Mouse (Mus musculus) effector memory CD4-positive, alpha-beta T cell, adult 7 months (primary cell): ENCODE measurements around the gene Ddx49. TPM values are rescaled to one million over a fixed set of nuclear protein-coding genes. Genes with fewer than 3 reads are reported as not detected.

Source experiments
- polyA plus RNA-seq: library from polyadenylated mRNA; unstranded; fragments of 100-300 nt; shearing (Covaris generic); gene quantifications from one replicate; pipeline ENCODE4 v1.2.1, GENCODE M21; 2017

Ddx49 gene
- polyA plus RNA-seq, result 44.5 TPM

DNA sequence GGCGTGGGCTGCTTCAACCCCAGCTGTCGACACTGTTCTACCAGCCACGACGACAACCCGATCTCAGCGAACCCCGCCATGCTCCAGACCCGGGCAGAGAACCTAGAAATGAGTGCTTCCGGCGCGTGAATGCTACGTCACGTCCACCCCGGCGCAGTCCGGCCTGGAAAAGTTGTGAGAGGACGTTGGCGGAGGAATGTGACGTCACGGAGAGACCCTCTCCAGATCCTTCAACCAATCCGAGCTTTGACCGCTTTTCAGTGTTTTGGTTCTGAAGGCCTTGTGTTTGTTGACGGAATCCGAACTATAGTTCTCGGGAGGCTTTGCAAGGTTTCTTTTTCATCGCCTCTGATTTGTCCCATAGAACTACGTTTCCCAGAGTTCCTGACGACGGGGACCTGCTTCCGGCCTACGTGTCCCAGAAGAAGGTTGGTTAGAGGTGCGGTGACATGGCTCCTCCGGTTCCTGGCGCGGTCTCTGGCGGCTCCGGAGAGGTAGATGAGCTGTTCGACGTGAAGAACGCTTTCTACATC is at the start of gene Ddx49, which contains the start of gene Cope:
Gene Ddx49, minus strand, starts transcription at position 132 of the 533 bp plus-strand sequence.
Gene Cope, plus strand, starts transcription at position 161 of the 533 bp plus-strand sequence.

GRCm38 (mm10) chr8:70329124-70329834 is 27.0 kb upstream of the Ddx49 start, which contains the start of gene Gdf1:
Gene Gdf1 (plus strand): TSS chr8:70329817.

DNA sequence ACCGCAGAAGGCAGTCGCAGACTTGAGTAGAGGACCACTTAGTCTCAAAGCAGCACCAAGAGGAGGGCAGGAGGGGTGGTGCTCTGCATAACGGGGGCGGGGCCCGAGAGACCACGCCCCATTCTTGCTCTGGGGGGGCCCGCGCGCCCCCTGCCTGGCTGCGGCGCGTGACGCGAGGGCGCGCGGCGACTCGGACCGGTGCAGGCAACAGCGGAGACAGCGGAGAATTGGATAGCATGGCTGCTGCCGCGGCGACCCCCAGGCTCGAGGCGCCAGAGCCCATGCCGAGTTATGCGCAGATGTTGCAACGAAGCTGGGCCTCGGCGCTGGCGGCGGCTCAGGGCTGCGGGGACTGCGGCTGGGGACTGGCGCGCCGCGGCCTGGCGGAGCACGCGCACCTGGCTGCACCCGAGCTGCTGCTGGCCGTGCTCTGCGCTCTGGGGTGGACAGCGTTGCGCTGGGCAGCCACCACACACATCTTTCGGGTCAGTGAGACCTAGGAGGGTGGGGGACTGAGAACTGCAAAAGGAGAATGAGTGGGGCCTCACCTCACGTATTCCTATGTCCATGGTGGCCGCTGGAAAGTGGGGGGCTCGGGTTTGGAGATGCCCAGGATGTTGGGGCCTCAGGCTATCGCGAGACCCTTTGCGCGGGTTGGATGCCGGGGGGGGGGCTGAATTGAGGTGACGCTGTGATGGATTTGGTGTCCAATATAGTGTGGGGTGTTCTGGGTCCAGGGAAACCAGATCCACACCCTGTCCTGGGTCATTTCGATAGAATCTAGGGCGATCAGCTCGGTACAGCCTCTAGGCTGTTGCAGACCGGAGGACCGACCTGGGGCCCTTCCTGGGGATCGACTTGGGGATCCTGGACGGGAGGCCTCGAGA is 13.6 kb upstream of the Ddx49 start, which contains the start of gene Cers1:
Gene Cers1, plus strand, starts transcription at position 152 of the 887 bp plus-strand sequence.

DNA sequence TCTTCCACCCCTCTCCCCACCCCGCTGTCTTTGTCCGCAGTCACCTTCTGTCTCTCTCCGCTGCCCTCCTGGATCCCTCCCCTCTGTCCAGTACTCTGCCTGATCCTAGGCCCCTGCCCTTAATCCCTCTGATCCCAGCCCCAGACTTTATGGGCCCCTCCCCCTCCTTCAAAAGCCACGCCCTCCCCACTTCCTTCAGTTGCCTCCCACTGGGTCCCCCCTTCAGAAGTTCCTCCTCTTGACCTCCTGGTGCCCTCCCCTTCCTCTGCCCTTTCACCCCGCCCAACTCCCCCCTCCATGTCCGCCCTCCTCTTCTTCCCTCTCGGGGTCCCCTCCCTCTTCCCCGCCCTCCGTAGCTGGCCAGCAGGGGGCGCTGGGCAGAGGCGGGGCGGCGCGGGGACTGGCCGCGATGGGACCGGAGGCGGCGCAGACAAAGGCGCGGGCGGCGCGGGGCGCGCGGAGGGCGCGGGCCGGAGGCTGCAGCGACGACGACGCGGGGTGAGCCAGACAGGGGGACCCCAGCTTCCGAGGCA is 19.6 kb downstream of the Ddx49 start, which contains the start of gene Homer3:
Gene Homer3, plus strand, starts transcription at position 225 of the 533 bp plus-strand sequence.

Other genes starting within 250 kb of the Ddx49 start
- gene Tm6sf2, start 229.6 kb downstream of the Ddx49 start, polyA plus RNA-seq, result not detected
- not detected for gene Hapln4, start 219.0 kb downstream of the Ddx49 start, polyA plus RNA-seq
- not detected for gene Ncan, start 181.6 kb downstream of the Ddx49 start, polyA plus RNA-seq
- 35.4 TPM for gene Nr2c2ap, start 171.2 kb downstream of the Ddx49 start, polyA plus RNA-seq
- 22.4 TPM for gene Rfxank, start 163.3 kb downstream of the Ddx49 start, polyA plus RNA-seq
- 41.0 TPM for gene Borcs8, start 163.0 kb downstream of the Ddx49 start, polyA plus RNA-seq
- gene Mef2b, start 162.8 kb downstream of the Ddx49 start, polyA plus RNA-seq, result 0.49 TPM
- gene Tmem161a, start 130.1 kb downstream of the Ddx49 start, polyA plus RNA-seq, result 40.5 TPM
- 5.2 TPM for gene Slc25a42, start 90.2 kb downstream of the Ddx49 start, polyA plus RNA-seq
- gene Sugp2, start 68.3 kb downstream of the Ddx49 start, polyA plus RNA-seq, result 27.4 TPM
- 11.4 TPM for gene Armc6, start 68.0 kb downstream of the Ddx49 start, polyA plus RNA-seq
- gene Homer3, start 19.7 kb downstream of the Ddx49 start, polyA plus RNA-seq, result 0.74 TPM
- 268 TPM for gene Cope, start within 50 bp of the Ddx49 start, polyA plus RNA-seq
- gene Cers1, start 13.3 kb upstream of the Ddx49 start, polyA plus RNA-seq, result 0.16 TPM
- gene Gdf1, start 27.3 kb upstream of the Ddx49 start, polyA plus RNA-seq, result 0.52 TPM
- gene Upf1, start 50.8 kb upstream of the Ddx49 start, polyA plus RNA-seq, result 68.5 TPM
- 2.8 TPM for gene Comp, start 71.1 kb upstream of the Ddx49 start, polyA plus RNA-seq
- gene Crtc1, start 137.1 kb upstream of the Ddx49 start, polyA plus RNA-seq, result 7.0 TPM
- gene Klhl26, start 174.5 kb upstream of the Ddx49 start, polyA plus RNA-seq, result 9.9 TPM
- gene Tmem59l, start 184.9 kb upstream of the Ddx49 start, polyA plus RNA-seq, result not detected
- not detected for gene Crlf1, start 190.7 kb upstream of the Ddx49 start, polyA plus RNA-seq
- 57.8 TPM for gene Rex1bd, start 204.3 kb upstream of the Ddx49 start, polyA plus RNA-seq
- 1,269 TPM for gene Uba52, start 208.3 kb upstream of the Ddx49 start, polyA plus RNA-seq
- 378 TPM for gene Fkbp8, start 225.2 kb upstream of the Ddx49 start, polyA plus RNA-seq
- 64.6 TPM for gene Kxd1, start 225.5 kb upstream of the Ddx49 start, polyA plus RNA-seq
- gene Ell, start 237.0 kb upstream of the Ddx49 start, polyA plus RNA-seq, result 38.5 TPM